Comparison of ENCODE assay signal across 8 mouse cellular contexts in the genomic region with DNA sequence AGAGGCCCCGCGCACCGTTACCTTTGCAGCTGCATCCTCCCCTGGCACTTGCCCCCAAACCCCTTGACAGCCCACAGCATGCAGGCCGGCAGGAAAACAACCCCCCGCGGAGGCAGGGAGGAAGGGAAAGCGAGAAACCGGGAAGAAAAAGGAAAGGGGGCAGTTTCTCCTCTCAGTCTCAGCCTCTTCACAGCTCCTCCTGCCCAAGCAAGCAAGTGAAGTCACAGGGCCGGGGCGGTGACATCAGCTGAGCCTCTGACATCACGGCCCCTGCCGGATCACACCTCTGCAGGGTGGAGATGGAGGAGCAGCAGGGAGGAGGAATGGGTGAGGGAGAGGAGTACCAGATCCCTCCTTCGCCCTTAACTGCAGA.
DNase-seq lines count a peak whose midpoint lies in the region; ATAC-seq and TF ChIP-seq lines count a peak whose summit lies in the region.

No protein-coding gene starts in this region.

- DNase-seq in heart, postnatal 25 days (ENCODE audit: low spot score): no peak
- DNase-seq in ES-E14 (ENCODE audit: low read depth, low spot score): no peak
- DNase-seq in hindbrain, embryonic 11.5 days (ENCODE audit: low spot score): peak; percentile 65
- DNase-seq in urinary bladder, adult 2 months (ENCODE audit: low spot score): no peak
- DNase-seq in gastrocnemius, adult 18-20 months (ENCODE audit: low spot score): no peak
- DNase-seq in heart, adult 11 months: no peak

- no peak overlapping the region for H3K27ac ChIP-seq in heart, embryonic 15.5 days
- no peak overlapping the region for H3K27ac ChIP-seq in ES-E14 (ENCODE audit: insufficient read depth, low read depth, low read length, poor library complexity, severe bottlenecking)
- H3K27ac ChIP-seq in hindbrain, embryonic 11.5 days (ENCODE audit: low read depth, low read length): peak overlapping the region; percentile 88
- peak overlapping the region; percentile 94 for H3K27ac ChIP-seq in midbrain, embryonic 13.5 days

- H3K36me3 ChIP-seq in heart, embryonic 15.5 days: no peaks in the 10 kb centered on the region
- no peaks in the 10 kb centered on the region for H3K36me3 ChIP-seq in ES-E14 (ENCODE audit: control insufficient read depth, insufficient read depth, low read length, poor library complexity, severe bottlenecking)
- no peaks in the 10 kb centered on the region for H3K36me3 ChIP-seq in hindbrain, embryonic 11.5 days (ENCODE audit: control insufficient read depth, insufficient read depth, low read length)
- H3K36me3 ChIP-seq in midbrain, embryonic 13.5 days: no peaks in the 10 kb centered on the region

- H3K4me2 ChIP-seq in heart, embryonic 15.5 days: peak overlapping the region; percentile 71
- H3K4me2 ChIP-seq in hindbrain, embryonic 11.5 days (replicated peaks; ENCODE audit: low read depth, low read length): peak overlapping the region; percentile 74
- peak overlapping the region; percentile 77 for H3K4me2 ChIP-seq in midbrain, embryonic 13.5 days (replicated peaks)

- peak overlapping the region; percentile 37 for H3K4me3 ChIP-seq in heart, embryonic 15.5 days
- peak overlapping the region; percentile 31 to 60; a peak in 3 of 4 replicates for H3K4me3 ChIP-seq in ES-E14 (ENCODE audit: insufficient read depth in 1 of 2, low read depth in 1 of 2, low read length in 2 of 2, poor library complexity in 1 of 2, severe bottlenecking in 1 of 2)
- peak overlapping the region; percentile 28 for H3K4me3 ChIP-seq in hindbrain, embryonic 11.5 days (ENCODE audit: low read depth, low read length)
- peak overlapping the region; percentile 39 for H3K4me3 ChIP-seq in midbrain, embryonic 13.5 days (replicated peaks)

- no peak for ATAC-seq in heart, embryonic 15.5 days (replicated peaks; ENCODE audit: insufficient number of reproducible peaks, insufficient read depth, low FRiP score, low read depth)
- ATAC-seq in hindbrain, embryonic 11.5 days (ENCODE audit: low FRiP score): peak; percentile 41; the same call in 1 of the 2 replicates
- peak; percentile 17 for ATAC-seq in midbrain, embryonic 13.5 days

- H3K9me3 ChIP-seq in heart, embryonic 15.5 days (replicated peaks): no peaks in the 10 kb centered on the region
- H3K9me3 ChIP-seq in ES-E14 (ENCODE audit: control insufficient read depth, insufficient read depth, low read depth, low read length): no peaks in the 10 kb centered on the region
- H3K9me3 ChIP-seq in hindbrain, embryonic 11.5 days (ENCODE audit: control insufficient read depth, low read length): no peaks in the 10 kb centered on the region
- no peaks in the 10 kb centered on the region for H3K9me3 ChIP-seq in midbrain, embryonic 13.5 days

- intact Hi-C loops in heart, postnatal 25 days (cut with DNase I): no loop called here

- H3K9ac ChIP-seq in heart, embryonic 15.5 days: peak overlapping the region; percentile 45
- H3K9ac ChIP-seq in ES-E14 (ENCODE audit: insufficient read depth, low read depth, low read length, poor library complexity, severe bottlenecking): peak overlapping the region; percentile 14; the same call in 1 of the 2 replicates
- H3K9ac ChIP-seq in hindbrain, embryonic 11.5 days (ENCODE audit: low read depth, low read length): peak overlapping the region; percentile 61
- H3K9ac ChIP-seq in midbrain, embryonic 13.5 days (replicated peaks): peak overlapping the region; percentile 73

- in situ Hi-C loops in ES-E14 (cut with MboI; ENCODE audit: low sequenced_read_pairs in 2 of 2, unreplicated experiment in 2 of 2): no loop called here

- 4% methylated on average over 13 of the region's 13 CpGs for WGBS in heart, embryonic 15.5 days
- WGBS in hindbrain, embryonic 11.5 days: 2% methylated on average over 13 of the region's 13 CpGs
- WGBS in midbrain, embryonic 13.5 days: 1% methylated on average over 12 of the region's 13 CpGs

- H3K27me3 ChIP-seq in heart, embryonic 15.5 days: peaks cover 69% of the 10 kb centered on the region
- peaks cover 57% of the 10 kb centered on the region for H3K27me3 ChIP-seq in hindbrain, embryonic 11.5 days (ENCODE audit: control insufficient read depth, insufficient read depth, low read length)
- H3K27me3 ChIP-seq in midbrain, embryonic 13.5 days: peaks cover 68% of the 10 kb centered on the region

- H3K4me1 ChIP-seq in heart, embryonic 15.5 days (replicated peaks): peaks cover 20% of the 10 kb centered on the region
- peaks cover 0 to 21% of the 10 kb centered on the region in 2 experiments; a peak in 2 of 4 replicates for H3K4me1 ChIP-seq in ES-E14 (ENCODE audit: control insufficient read depth in 2 of 2, insufficient read depth in 2 of 2, low read length in 2 of 2, poor library complexity in 1 of 2)
- peaks cover 10% of the 10 kb centered on the region for H3K4me1 ChIP-seq in hindbrain, embryonic 11.5 days (replicated peaks; ENCODE audit: control insufficient read depth, insufficient read depth, low read length)
- peaks cover 86% of the 10 kb centered on the region for H3K4me1 ChIP-seq in midbrain, embryonic 13.5 days (replicated peaks)

TF ChIP-seq in ES-E14, 5 proteins besides CTCF, POLR2A, EP300 and RAD21:
- no peak for TF ChIP-seq MAFK (IDR thresholded peaks at IDR 0.05; ENCODE audit: insufficient read depth, low read depth, low read length)
- no peak for TF ChIP-seq HCFC1 (IDR thresholded peaks at IDR 0.05; ENCODE audit: borderline replicate concordance, insufficient read depth, low read length)
- no peak for TF ChIP-seq ZNF384 (IDR thresholded peaks at IDR 0.05; ENCODE audit: low read depth, low read length)
- no peak for TF ChIP-seq ZC3H11A (IDR thresholded peaks at IDR 0.05; ENCODE audit: borderline replicate concordance, low read depth, low read length)
- TF ChIP-seq CHD2 (IDR thresholded peaks at IDR 0.05; ENCODE audit: low read depth, low read length): no peak

Comparison
In these comparisons a context has a peak if more than half of its experiments do, and no peak if none do; other contexts are left out.
1. H3K27ac ChIP-seq: peak in hindbrain, embryonic 11.5 days (single experiment) and midbrain, embryonic 13.5 days (single experiment); none in heart, embryonic 15.5 days (single experiment) and ES-E14 (single experiment).
2. H3K9ac ChIP-seq: peak in every context shown above with its lines; median percentile 73 in midbrain, embryonic 13.5 days; 61 in hindbrain, embryonic 11.5 days; 45 in heart, embryonic 15.5 days; 14 in ES-E14.
3. Peak in every context shown above with its lines, with median percentiles within 50 percentile points of each other: H3K4me2 ChIP-seq and H3K4me3 ChIP-seq.